Mouse (Mus musculus) thymus, postnatal 36 days (tissue): ENCODE measurements around the gene Prelid1.

Experiments used
- DNase-seq, 2 experiments: peaks; one replicate each; pipeline ENCODE4 v3.0.0; 2022; ENCODE audit warnings: mixed read lengths in 2 of 2

The Prelid1 gene

GRCm38 (mm10) chr13:55319931-55320533 is at the start of gene Prelid1:
Prelid1 (plus strand) TSS chr13:55320500.
- no peak for DNase-seq

GRCm38 (mm10) chr13:55277203-55277602 is 43.1 kb upstream of the Prelid1 start:
- no peak for DNase-seq

- DNase-seq: no peak
These were observed 42.7 kb upstream of the Prelid1 start for GRCm38 (mm10) chr13:55277646-55278045.

DNA sequence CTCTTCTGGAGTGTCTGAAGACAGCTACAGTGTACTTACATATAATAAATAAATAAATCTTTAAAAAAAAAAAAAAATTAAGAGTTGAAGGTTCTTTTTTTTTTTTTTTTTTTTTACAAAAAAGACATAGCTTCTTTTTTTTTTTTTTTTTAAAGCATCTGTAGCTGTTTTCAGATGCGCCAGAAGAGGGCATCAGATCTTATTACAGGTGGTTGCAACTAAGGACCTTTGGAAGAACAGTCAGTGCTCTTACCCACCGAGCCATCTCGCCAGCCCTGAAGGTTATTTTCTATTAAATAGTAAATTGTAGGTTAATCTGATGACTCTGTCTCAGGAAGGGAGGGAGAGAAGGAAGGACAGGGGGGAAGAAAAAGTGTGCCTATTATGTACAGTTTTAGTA is 31.4 kb upstream of the Prelid1 start:
- no peak for DNase-seq

GRCm38 (mm10) chr13:55296760-55297159 is 23.5 kb upstream of the Prelid1 start:
- DNase-seq: no peak

DNA sequence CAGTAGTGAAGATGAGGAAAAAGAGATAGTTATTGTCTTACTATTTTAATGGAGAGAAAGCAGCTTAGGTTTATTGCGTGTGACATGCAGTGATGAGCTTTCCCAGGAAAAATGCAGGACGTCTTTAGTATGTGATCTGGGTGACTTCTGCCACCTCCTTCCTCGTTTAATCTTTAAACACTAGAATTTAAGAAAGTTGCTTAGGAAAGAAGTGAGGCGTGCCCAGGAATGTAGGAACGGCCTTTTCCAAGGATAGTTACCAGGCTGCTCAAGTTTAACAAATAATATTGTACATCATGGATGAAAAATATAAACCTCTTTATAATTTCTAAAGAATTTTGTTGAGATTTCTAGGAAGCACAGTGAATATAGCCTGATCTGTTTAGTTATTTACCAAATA is 19.4 kb upstream of the Prelid1 start:
- no peak for DNase-seq

GRCm38 (mm10) chr13:55312028-55312630 is 8.2 kb upstream of the Prelid1 start:
- DNase-seq: no peak

- DNase-seq: no peak
These were observed 7.2 kb upstream of the Prelid1 start for GRCm38 (mm10) chr13:55313051-55313450.

GRCm38 (mm10) chr13:55314891-55315412 is 5.3 kb upstream of the Prelid1 start:
- no peak for DNase-seq

DNA sequence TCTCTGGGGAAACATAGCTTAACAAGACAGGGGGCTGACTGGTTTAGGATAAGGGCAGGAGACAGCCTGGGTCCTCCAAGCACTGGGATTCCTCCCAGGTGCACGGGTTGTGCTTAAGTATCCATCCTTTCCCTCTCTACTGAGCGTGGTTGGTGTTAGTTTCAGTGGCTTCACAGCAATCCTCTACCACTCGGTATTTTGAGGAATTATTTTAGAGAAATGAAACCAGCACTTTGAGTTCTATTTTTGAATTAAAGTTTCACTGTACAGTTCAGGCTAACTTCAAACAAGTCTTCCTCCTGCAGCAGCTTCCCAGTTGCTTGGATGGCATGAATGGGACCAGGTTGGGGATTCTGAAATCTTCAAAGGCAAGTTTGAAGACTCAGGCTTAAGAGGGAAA is 1.9 kb upstream of the Prelid1 start:
- DNase-seq: no peak

- peak; percentile 88 to 91 for DNase-seq
These were observed 1.3 kb downstream of the Prelid1 start, which contains the start of gene Rab24 for GRCm38 (mm10) chr13:55321434-55322129. Rab24 (minus strand) TSS chr13:55321946.

DNA sequence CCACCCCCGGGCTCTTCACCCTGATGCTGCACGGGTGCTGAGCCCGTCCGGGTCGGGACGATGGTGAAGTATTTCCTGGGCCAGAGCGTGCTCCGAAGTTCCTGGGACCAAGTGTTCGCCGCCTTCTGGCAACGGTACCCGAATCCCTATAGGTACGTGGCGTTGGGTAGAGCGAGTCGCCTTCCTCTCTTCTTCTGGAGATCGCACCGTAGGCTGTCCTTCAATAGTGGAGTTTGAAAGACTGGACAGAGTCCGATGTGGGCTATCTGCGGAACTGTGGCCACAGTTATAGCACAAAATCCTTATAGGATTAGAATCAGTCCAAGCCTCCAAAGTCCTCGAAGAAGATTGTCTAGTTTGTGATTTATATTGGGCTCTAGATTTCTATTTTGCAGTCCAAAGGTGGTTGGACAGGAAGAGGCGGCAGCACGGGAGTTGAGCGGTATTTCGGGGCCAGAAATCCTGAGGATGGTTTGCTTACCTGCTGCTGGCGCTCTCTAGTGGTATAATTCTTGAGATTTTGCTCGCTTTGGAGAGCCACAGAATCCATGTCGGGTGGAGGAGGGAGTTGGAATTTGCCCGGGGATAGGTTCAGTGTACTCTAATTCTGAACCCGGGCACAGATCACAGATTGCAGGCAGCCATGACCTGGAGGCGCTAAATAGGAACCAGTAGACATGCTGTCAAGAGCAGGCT is 2.0 kb downstream of the Prelid1 start:
- peak; percentile 37 to 40 for DNase-seq

GRCm38 (mm10) chr13:55325596-55325995 is 5.3 kb downstream of the Prelid1 start:
- no peak for DNase-seq

GRCm38 (mm10) chr13:55327169-55327568 is 6.9 kb downstream of the Prelid1 start:
- no peak for DNase-seq

- peak; percentile 85 to 87 for DNase-seq
These were observed 7.3 kb downstream of the Prelid1 start for GRCm38 (mm10) chr13:55327633-55328032.

- DNase-seq: no peak
These were observed 7.9 kb downstream of the Prelid1 start for GRCm38 (mm10) chr13:55328171-55328570.

GRCm38 (mm10) chr13:55328641-55329040 is 8.3 kb downstream of the Prelid1 start:
- DNase-seq: no peak

DNA sequence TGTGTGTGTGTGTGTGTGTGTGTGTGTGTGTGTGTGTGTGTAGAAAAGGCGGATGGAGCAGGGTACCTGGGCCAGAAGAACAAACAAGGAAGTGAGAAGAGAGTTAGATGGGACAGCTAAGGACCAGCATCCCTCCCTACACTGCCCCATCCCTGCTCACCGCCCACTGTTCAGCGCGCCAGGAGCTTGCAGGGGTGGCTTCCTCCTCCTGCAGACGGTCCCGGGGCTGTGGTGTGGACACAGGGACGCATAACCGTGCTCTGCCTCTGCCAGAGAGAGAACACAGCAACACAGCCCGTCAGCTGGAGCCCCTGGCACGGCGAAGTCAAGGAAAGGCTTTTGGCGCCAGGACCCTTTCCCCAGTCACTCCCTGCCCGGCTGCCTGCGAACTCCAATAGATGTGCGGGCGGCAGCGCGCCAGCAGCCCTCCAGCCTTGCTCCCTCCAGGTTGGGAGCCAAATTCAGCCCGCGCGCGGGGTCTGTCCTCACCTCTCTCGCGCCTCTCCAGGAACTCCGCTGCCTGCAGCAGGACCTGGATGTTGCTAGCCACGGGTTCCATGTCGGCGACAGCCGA is 8.9 kb downstream of the Prelid1 start:
- DNase-seq: no peak

- peak; percentile 88 to 91 for DNase-seq
These were observed 9.6 kb downstream of the Prelid1 start, which contains the start of gene Mxd3 for GRCm38 (mm10) chr13:55329683-55330566. Mxd3 (minus strand) TSS chr13:55329823.

DNA sequence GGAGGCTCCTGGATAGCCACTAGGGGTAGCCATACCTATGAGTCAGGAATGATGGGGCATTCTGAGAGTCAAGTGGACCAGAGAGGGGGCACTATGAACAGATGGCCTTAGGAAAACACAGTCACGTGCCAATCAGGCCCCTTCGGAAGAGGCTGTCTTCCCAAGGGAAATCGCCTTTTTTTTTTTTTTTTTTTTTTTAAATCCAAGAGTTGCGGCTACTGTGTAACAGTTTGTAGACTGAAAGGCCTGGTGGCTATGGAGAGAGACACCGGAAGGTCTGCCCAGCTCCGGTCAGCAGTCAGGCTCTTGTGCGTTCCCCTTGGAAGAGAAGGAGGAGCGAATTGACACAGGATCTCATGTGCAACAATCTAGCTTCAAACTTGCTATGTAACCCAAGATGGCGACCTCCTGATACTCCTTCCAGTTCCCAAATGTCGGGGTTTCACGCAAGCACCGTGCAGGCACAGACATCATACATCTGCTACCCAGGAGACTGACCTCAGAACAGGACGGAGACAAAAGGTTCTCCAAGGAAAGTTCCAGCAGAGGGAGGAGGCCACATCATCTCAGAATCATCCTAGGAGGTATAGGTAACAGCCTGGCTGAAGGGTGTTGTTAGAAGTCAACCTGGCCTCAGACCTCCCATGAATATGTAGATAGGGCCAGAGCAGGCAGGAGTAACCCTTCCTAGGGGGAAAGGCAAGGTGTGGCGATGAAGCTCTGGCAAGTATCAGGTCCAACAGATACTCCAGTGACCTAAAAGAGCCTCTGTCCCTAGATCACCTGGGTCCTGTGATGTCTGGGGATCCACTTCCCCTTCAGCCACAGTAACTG is 10.5 kb downstream of the Prelid1 start:
- no peak for DNase-seq

DNA sequence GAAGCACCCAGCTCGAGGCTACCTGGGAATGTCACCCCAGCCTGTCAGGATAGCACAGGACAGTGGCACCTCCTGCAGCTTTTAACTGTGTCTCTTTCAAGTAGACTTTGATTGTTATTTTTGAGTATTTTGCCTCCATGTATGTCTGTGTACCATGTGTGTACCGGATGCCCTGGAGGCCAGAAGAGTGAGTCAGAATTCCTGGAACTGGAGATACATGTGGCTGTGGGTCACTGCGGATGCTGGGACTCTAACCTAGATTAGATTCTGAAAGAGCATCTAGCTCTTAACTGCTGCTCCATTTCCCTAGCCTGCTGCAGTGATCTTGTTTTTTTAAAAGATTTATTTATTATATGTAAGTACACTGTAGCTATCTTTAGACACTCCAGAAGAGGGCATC is 12.0 kb downstream of the Prelid1 start:
- DNase-seq: no peak
